Mouse (Mus musculus) duodenum, adult 2 months (tissue): ENCODE data around the gene Mcl1. TPM values are rescaled to one million over a fixed set of nuclear protein-coding genes. Genes with fewer than 3 reads are reported as not detected.

Experiments
- polyA plus RNA-seq: library from polyadenylated mRNA; depleted of rRNA; stranded (reverse); fragments of >200 nt; gene quantifications from 2 replicates; pipeline ENCODE4 v1.2.3, GENCODE M21; 2012; ENCODE audit warnings: low replicate concordance; rRNA removed

Mcl1 gene
- 99.3 and 378 TPM in 2 replicates for polyA plus RNA-seq

GRCm38 (mm10) chr3:95658236-95658867 is at the start of gene Mcl1:
Gene Mcl1 (plus strand): TSS chr3:95658788.

GRCm38 (mm10) chr3:95624628-95625503 is 33.7 kb upstream of the Mcl1 start, which contains the start of gene Ensa:
Gene Ensa (plus strand): TSS chr3:95624993.

GRCm38 (mm10) chr3:95687524-95688421 is 29.2 kb downstream of the Mcl1 start, which contains the start of gene Adamtsl4:
Gene Adamtsl4 (minus strand): TSS chr3:95687917.

Other genes starting within 250 kb of the Mcl1 start
- gene Arnt, start 224.4 kb upstream of the Mcl1 start, polyA plus RNA-seq: 22.5 and 24.7 TPM in 2 replicates
- gene Ctsk, start 159.5 kb upstream of the Mcl1 start, polyA plus RNA-seq: 0.74 and 0.92 TPM in 2 replicates
- gene Ctss, start 132.0 kb upstream of the Mcl1 start, polyA plus RNA-seq: 17.9 and 21.3 TPM in 2 replicates
- not detected in 2 replicates for gene Hormad1, start 99.1 kb upstream of the Mcl1 start, polyA plus RNA-seq
- gene Golph3l, start 69.9 kb upstream of the Mcl1 start, polyA plus RNA-seq: 1.7 and 2.6 TPM in 2 replicates
- gene Ensa, start 33.8 kb upstream of the Mcl1 start, polyA plus RNA-seq: 6.8 and 10.2 TPM in 2 replicates
- gene Adamtsl4, start 29.1 kb downstream of the Mcl1 start, polyA plus RNA-seq: 17.9 and 18.4 TPM in 2 replicates
- 123 and 175 TPM in 2 replicates for gene Ecm1, start 80.8 kb downstream of the Mcl1 start, polyA plus RNA-seq
- 33.5 and 38.8 TPM in 2 replicates for gene Tars2, start 101.4 kb downstream of the Mcl1 start, polyA plus RNA-seq
- gene Rprd2, start 160.1 kb downstream of the Mcl1 start, polyA plus RNA-seq: 3.1 and 6.5 TPM in 2 replicates
- 6.7 and 7.3 TPM in 2 replicates for gene Prpf3, start 197.1 kb downstream of the Mcl1 start, polyA plus RNA-seq
- 7.6 and 19.4 TPM in 2 replicates for gene Mrps21, start 212.7 kb downstream of the Mcl1 start, polyA plus RNA-seq
- gene Ciart, start 223.5 kb downstream of the Mcl1 start, polyA plus RNA-seq: 1.6 and 1.8 TPM in 2 replicates
- 0.25 and 0.72 TPM in 2 replicates for gene BC028528, start 233.2 kb downstream of the Mcl1 start, polyA plus RNA-seq
- 241 and 300 TPM in 2 replicates for gene Aph1a, start 235.2 kb downstream of the Mcl1 start, polyA plus RNA-seq
- gene Car14, start 245.9 kb downstream of the Mcl1 start, polyA plus RNA-seq: 0.85 and 1.2 TPM in 2 replicates